Mouse (Mus musculus) hindbrain, embryonic 16.5 days (tissue): ENCODE data around the gene Vmn2r25. TPM values are rescaled to one million over a fixed set of nuclear protein-coding genes. Genes with fewer than 3 reads are reported as not detected.
"Not testable (repeated sequence)": the region's sequence is repeated elsewhere in the genome, so short reads cannot be mapped to it uniquely, and the experiment has no call there.

Experiments used
- ATAC-seq: fragments of 200-750 bp; cut with Nextera tagmentation; 2 replicates; pipeline ENCODE4 v1.8.0; 2017; ENCODE audit warnings: moderate TSS enrichment, moderate library complexity
- H3K27ac ChIP-seq: fragments of 300-500 bp; sonication (generic); 2 replicates; pipeline ENCODE4 v1.5.1; 2014; ENCODE audit warnings: low read depth, mild to moderate bottlenecking, control low read depth, low read length, moderate library complexity
- H3K27me3 ChIP-seq: fragments of 300-500 bp; sonication (generic); replicated peaks from 2 replicates; pipeline ENCODE4 v1.6.1; 2014; ENCODE audit warnings: low read length; ENCODE audit not compliant: control insufficient read depth, insufficient read depth
- H3K36me3 ChIP-seq: fragments of 300-500 bp; sonication (generic); 2 replicates; pipeline ENCODE4 v1.6.1; 2014; ENCODE audit warnings: mild to moderate bottlenecking, low read length, moderate library complexity, mixed read lengths; ENCODE audit not compliant: control insufficient read depth, insufficient read depth
- H3K4me1 ChIP-seq: fragments of 300-500 bp; sonication (generic); 2 replicates; pipeline ENCODE4 v1.6.1; 2014; ENCODE audit warnings: low read depth, low read length; ENCODE audit not compliant: control insufficient read depth, insufficient read depth
- H3K4me2 ChIP-seq: fragments of 300-500 bp; sonication (generic); 2 replicates; pipeline ENCODE4 v1.6.1; 2014; ENCODE audit warnings: mild to moderate bottlenecking, low read length, control low read depth, moderate library complexity
- H3K4me3 ChIP-seq: fragments of 300-500 bp; sonication (generic); 2 replicates; pipeline ENCODE4 v1.5.1; 2014; ENCODE audit warnings: mild to moderate bottlenecking, low read length, control low read depth, moderate library complexity
- H3K9ac ChIP-seq: fragments of 300-500 bp; sonication (generic); 2 replicates; pipeline ENCODE4 v1.6.1; 2014; ENCODE audit warnings: low read depth, mild to moderate bottlenecking, control low read depth, low read length, moderate library complexity
- H3K9me3 ChIP-seq: fragments of 300-500 bp; sonication (generic); 2 replicates; pipeline ENCODE4 v1.6.1; 2014; ENCODE audit warnings: mild to moderate bottlenecking, low read length, moderate library complexity; ENCODE audit not compliant: control insufficient read depth
- WGBS: fragments of 180-500 bp; shearing (Covaris S2); extraction: QIAGEN DNeasy Blood & Tissue Kit; methylation state at CpG from one replicate; pipeline ENCODE4 v1.1.7; 2014; 5-methylcytosine and 5-hydroxymethylcytosine counted together
- polyA plus RNA-seq: library from polyadenylated mRNA; unstranded; fragments of >200 nt; fragmentation: Nextera tagmentation; extraction: Ambion mirVana; gene quantifications from 2 replicates; pipeline ENCODE4 v1.2.1, GENCODE M21; 2015

Vmn2r25 gene
- not detected in 2 replicates for polyA plus RNA-seq

DNA sequence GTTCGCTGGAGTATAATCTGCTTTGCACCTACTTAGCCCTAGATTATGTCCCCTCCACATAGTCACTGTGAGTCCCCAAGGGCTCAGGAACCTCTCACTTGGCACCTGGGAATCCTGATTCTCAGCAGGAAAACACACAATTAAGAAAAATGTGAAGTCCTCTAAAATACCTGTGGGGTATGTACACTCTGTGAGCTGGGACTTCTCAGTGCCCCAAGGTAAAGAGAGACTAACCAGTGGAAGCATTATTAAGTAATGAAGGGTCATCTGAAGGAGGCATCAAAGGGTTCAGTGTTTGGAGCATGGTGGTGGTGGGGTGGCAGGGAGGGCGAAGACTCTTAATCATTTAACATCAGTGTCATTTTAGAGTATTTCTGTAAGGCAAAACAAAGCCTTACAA is at the start of gene Vmn2r25:
Vmn2r25 (minus strand) TSS at position 101 of the 400 bp plus-strand sequence.
- not testable (repeated sequence) for H3K4me3 ChIP-seq, H3K4me2 ChIP-seq, H3K4me1 ChIP-seq, ATAC-seq, H3K36me3 ChIP-seq, H3K9me3 ChIP-seq, H3K9ac ChIP-seq, H3K27me3 ChIP-seq, H3K27ac ChIP-seq
- 59% methylated on average over 1 of the region's 2 CpGs for WGBS

DNA sequence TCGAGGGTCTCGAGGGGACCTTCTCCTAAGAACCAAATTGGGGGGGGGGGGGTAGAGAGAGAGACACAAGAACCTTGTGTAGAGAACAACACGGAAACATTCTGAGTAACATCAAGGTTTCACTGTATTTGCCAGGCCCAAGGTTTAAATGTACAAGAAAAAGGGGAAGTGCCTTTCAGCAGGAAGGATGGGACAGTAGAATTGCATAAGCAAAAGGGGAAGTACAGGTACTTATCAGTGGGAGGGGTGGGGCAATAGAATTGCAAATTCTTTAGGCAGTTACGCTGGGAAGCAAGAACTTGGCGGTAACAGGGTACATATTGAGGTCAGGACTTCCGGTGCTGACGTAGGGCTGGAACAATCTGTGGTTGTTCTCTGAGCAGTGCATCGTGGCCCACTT is 33.3 kb downstream of the Vmn2r25 start:
- Histone ChIP-seq H3K36me3 (no peaks in the 10 kb centered on the region), H3K4me2 (no peak overlapping the region), H3K4me1 (no peaks in the 10 kb centered on the region), H3K9me3 (no peaks in the 10 kb centered on the region; the same call in 1 of the 2 replicates), H3K4me3 (no peak overlapping the region), H3K9ac (no peak overlapping the region), H3K27ac (no peak overlapping the region), H3K27me3 (no peaks in the 10 kb centered on the region)
- no peak for ATAC-seq
- WGBS: 86% methylated on average over 8 of the region's 8 CpGs

DNA sequence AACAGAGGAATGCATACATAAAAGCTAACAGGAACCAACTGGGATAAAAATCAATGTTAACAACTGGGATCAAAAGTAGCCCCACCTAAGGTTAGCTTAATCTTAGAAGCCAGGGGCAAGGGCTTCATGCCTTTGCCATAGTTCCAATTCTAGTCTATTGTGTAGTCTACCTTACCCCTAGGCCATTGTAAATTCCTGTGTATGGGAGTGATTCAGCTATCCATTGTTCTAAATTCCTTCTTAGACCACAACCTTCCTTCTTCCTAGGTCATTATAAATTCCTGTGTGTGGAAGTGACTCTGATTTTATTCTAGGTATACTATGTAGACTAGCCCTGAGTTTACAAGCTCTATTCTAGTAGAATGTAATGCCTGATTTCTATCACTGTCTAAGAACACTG is 43.0 kb downstream of the Vmn2r25 start:
- ATAC-seq, H3K27ac ChIP-seq, H3K4me1 ChIP-seq, H3K4me2 ChIP-seq, H3K9ac ChIP-seq, H3K4me3 ChIP-seq, H3K9me3 ChIP-seq, H3K27me3 ChIP-seq, H3K36me3 ChIP-seq: not testable (repeated sequence)

DNA sequence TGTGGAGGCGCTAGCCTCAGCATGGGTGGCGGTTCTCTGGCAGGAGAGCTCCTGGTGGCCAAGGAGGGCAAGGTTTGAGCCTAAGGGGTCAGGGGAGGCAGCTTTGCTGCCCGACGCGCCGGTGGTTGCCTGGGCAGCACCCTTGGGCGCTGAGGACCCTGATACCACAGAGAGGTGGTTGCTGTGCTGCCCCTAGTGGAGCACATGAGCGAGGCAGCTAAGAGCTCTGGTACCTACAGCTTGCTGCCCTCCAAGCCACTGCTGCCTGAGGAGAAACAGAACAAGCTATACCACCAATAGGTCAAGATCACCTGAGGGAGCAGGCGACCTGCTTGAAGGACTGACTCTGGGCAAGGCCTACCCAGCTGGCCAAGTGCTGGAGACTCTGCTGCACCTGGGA is 59.5 kb downstream of the Vmn2r25 start:
- 36% methylated on average over 9 of the region's 9 CpGs for WGBS
- ATAC-seq: no peak

DNA sequence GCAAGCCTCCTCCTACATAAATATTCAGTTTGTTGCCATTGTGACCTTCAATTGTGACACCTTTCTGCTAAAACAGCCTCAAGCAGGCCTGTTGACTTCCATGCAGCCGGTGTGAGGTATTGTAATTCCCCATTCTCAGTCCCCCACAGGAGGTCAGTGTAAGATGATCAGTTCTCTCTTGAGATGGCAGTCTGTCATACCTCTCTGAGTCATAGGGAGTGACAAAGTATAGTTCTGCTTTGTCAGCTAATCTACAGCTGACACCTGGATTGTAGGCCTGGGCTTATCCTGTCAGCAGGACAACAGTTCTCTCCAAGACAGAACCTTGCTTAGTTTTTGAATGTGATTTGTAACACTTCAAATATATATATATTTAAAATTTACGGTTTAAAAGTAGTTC is 68.4 kb downstream of the Vmn2r25 start:
- Histone ChIP-seq H3K27ac (no peak overlapping the region), H3K4me2 (no peak overlapping the region), H3K9me3 (no peaks in the 10 kb centered on the region), H3K36me3 (no peaks in the 10 kb centered on the region), H3K4me1 (no peaks in the 10 kb centered on the region), H3K27me3 (no peaks in the 10 kb centered on the region), H3K9ac (no peak overlapping the region), H3K4me3 (no peak overlapping the region)
- WGBS: 60% methylated on average over 2 of the region's 2 CpGs
- no peak for ATAC-seq

More for the DNA sequence above, 59.5 kb downstream of the Vmn2r25 start:
- no peak overlapping the region for H3K9ac ChIP-seq
- no peak overlapping the region for H3K27ac ChIP-seq
- H3K4me2 ChIP-seq: no peak overlapping the region
- no peak overlapping the region for H3K4me3 ChIP-seq
- H3K9me3 ChIP-seq: no peaks in the 10 kb centered on the region
- H3K27me3 ChIP-seq: no peaks in the 10 kb centered on the region
- H3K36me3 ChIP-seq: no peaks in the 10 kb centered on the region
- H3K4me1 ChIP-seq: no peaks in the 10 kb centered on the region

DNA sequence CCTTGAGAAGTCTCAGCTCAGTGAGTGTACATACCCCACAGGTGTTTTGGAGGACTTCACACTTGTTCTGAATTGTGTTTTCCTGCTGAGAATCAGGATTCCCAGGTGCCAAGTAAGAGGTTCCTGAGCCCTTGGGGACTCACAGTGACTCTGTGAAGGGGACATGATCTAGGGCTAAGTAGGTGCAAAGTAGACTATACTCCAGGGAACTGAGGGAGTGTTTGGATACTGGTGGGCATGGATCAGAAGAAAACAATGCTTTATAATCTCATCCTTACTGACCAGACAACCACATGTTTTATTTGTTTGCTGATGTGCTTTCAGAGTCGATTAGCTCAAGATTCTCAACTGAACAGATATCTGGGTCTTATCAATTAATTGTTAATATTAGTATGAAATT is 74.7 kb downstream of the Vmn2r25 start, which contains the start of gene Vmn2r24:
Vmn2r24 (plus strand) TSS at position 301 of the 400 bp plus-strand sequence.
- ATAC-seq: no peak
- Histone ChIP-seq H3K27me3 (no peaks in the 10 kb centered on the region), H3K4me3 (no peak within 1 kb of the TSS), H3K9ac (no peak within 1 kb of the TSS), H3K27ac (no peak within 1 kb of the TSS), H3K36me3 (no peaks in the 10 kb centered on the region), H3K9me3 (no peaks in the 10 kb centered on the region), H3K4me1 (no peaks in the 10 kb centered on the region), H3K4me2 (no peak within 1 kb of the TSS)
- 86% methylated on average over 1 of the region's 1 CpGs for WGBS

Other genes with a start within 250 kb of the Vmn2r25 start
- not detected in 2 replicates for gene Vmn2r22, start 202.7 kb downstream of the Vmn2r25 start, polyA plus RNA-seq
- gene Vmn2r23, start 150.8 kb downstream of the Vmn2r25 start, polyA plus RNA-seq: not detected in 2 replicates
- not detected in 2 replicates for gene Vmn2r24, start 74.6 kb downstream of the Vmn2r25 start, polyA plus RNA-seq
- gene Vmn2r26, start 171.1 kb upstream of the Vmn2r25 start, polyA plus RNA-seq: not detected in 2 replicates